In genomic region chr1:40657978-40658496, GRCm38 (mm10) we compare ENCODE assay signal across 9 mouse cellular contexts. TPM values are rescaled to one million over a fixed set of nuclear protein-coding genes. Genes with fewer than 3 reads are reported as not detected.
A peak's percentile ranks its signal among the peaks of the same experiment; 100 is the strongest.
DNase-seq lines count a peak whose midpoint lies in the region; ATAC-seq lines count a peak whose summit lies in the region.
"Had no signal": no experiment of that assay in that cellular context is flagged by ENCODE, and none has a peak within 500 bp of the region (broad histone marks: within the 10 kb centered on the region; RNA-seq: fewer than 3 reads in every experiment).

No protein-coding gene starts in this region.

- H3K9me3 ChIP-seq in neural tube, embryonic 15.5 days (replicated peaks), result no peaks in the 10 kb centered on the region
- H3K9me3 ChIP-seq in kidney, embryonic 15.5 days (replicated peaks), result no peaks in the 10 kb centered on the region
- H3K9me3 ChIP-seq in limb, embryonic 11.5 days (ENCODE audit: control insufficient read depth, low read length), result no peaks in the 10 kb centered on the region

- no peak overlapping the region for H3K9ac ChIP-seq in neural tube, embryonic 15.5 days (replicated peaks)
- no peak overlapping the region for H3K9ac ChIP-seq in kidney, embryonic 15.5 days
- H3K9ac ChIP-seq in limb, embryonic 11.5 days (ENCODE audit: low read length), result no peak overlapping the region

- no peak overlapping the region for H3K4me3 ChIP-seq in neural tube, embryonic 15.5 days (replicated peaks)
- H3K4me3 ChIP-seq in kidney, embryonic 15.5 days (replicated peaks), result no peak overlapping the region
- no peak overlapping the region for H3K4me3 ChIP-seq in limb, embryonic 11.5 days (ENCODE audit: low read depth, low read length)
- H3K4me3 ChIP-seq: erythroblast, embryonic 14.5 days had no signal

- H3K4me2 ChIP-seq in neural tube, embryonic 15.5 days, result no peak overlapping the region
- H3K4me2 ChIP-seq in kidney, embryonic 15.5 days, result no peak overlapping the region
- no peak overlapping the region for H3K4me2 ChIP-seq in limb, embryonic 11.5 days (ENCODE audit: low read depth, severe bottlenecking)

- 54% methylated on average over 8 of the region's 8 CpGs for WGBS in neural tube, embryonic 15.5 days
- 39% methylated on average over 8 of the region's 8 CpGs for WGBS in kidney, embryonic 15.5 days
- WGBS in limb, embryonic 11.5 days, result 38% methylated on average over 8 of the region's 8 CpGs

- no peaks in the 10 kb centered on the region for H3K36me3 ChIP-seq in neural tube, embryonic 15.5 days
- no peaks in the 10 kb centered on the region for H3K36me3 ChIP-seq in kidney, embryonic 15.5 days
- H3K36me3 ChIP-seq in limb, embryonic 11.5 days (ENCODE audit: control insufficient read depth, insufficient read depth, low read length), result no peaks in the 10 kb centered on the region

- H3K4me1 ChIP-seq in neural tube, embryonic 15.5 days, result no peaks in the 10 kb centered on the region
- H3K4me1 ChIP-seq in kidney, embryonic 15.5 days, result peaks cover 24% of the 10 kb centered on the region
- peaks cover 2% of the 10 kb centered on the region; the same call in 1 of the 2 replicates for H3K4me1 ChIP-seq in limb, embryonic 11.5 days (ENCODE audit: control insufficient read depth, insufficient read depth, low read length)

- H3K27me3 ChIP-seq in neural tube, embryonic 15.5 days (replicated peaks), result no peaks in the 10 kb centered on the region
- H3K27me3 ChIP-seq in kidney, embryonic 15.5 days, result no peaks in the 10 kb centered on the region
- no peaks in the 10 kb centered on the region for H3K27me3 ChIP-seq in limb, embryonic 11.5 days (ENCODE audit: control insufficient read depth, insufficient read depth, low read length)

- H3K27ac ChIP-seq in neural tube, embryonic 15.5 days (replicated peaks), result no peak overlapping the region
- H3K27ac ChIP-seq in kidney, embryonic 15.5 days, result no peak overlapping the region
- H3K27ac ChIP-seq in limb, embryonic 11.5 days (replicated peaks; ENCODE audit: low read depth, low read length), result no peak overlapping the region

- DNase-seq in neural tube, embryonic 10.5 days (ENCODE audit: extremely low spot score, low spot score), result peak; percentile 52
- peak; percentile 43 to 46 for DNase-seq in adrenal gland, adult 18-20 months (ENCODE audit: low spot score in 2 of 2)
- peak; percentile 46 to 91 for DNase-seq in frontal cortex, adult 2 months (ENCODE audit: extremely low spot score in 1 of 2, low spot score in 1 of 2)
- DNase-seq in limb, embryonic 11.5 days (ENCODE audit: low spot score), result peak; percentile 82
- peak; percentile 72 for DNase-seq in right cerebral cortex, postnatal 14 days
- DNase-seq in MN1 (ENCODE audit: low spot score), result no peak

- ATAC-seq in neural tube, embryonic 15.5 days (ENCODE audit: low FRiP score), result no peak
- ATAC-seq in kidney, embryonic 15.5 days (replicated peaks; ENCODE audit: low FRiP score), result peak; percentile 70; the same call in 1 of the 2 replicates
- ATAC-seq in limb, embryonic 11.5 days (ENCODE audit: insufficient number of reproducible peaks, low FRiP score, low TSS enrichment, low read depth), result no peak

RNA-seq across cellular contexts. Expression of gene Slc9a2, which starts 22.3 kb away (rescaled TPM):
- 0.26 and 0.68 TPM in 2 replicates for polyA plus RNA-seq in neural tube, embryonic 15.5 days (2015; fragmentation: Nextera tagmentation; extraction: Ambion mirVana)
- under 1 TPM; 0.16 to 0.27 TPM for total RNA-seq in adrenal gland, adult 18-20 months (2021)
- polyA plus RNA-seq in frontal cortex, adult 2 months (2012; rRNA removed), result 3.8 and 4.9 TPM in 2 replicates
- 1.7 and 2.0 TPM in 2 replicates for polyA plus RNA-seq in kidney, embryonic 15.5 days (2015; fragmentation: Nextera tagmentation; extraction: Ambion mirVana)
- polyA plus RNA-seq in limb, embryonic 11.5 days (2014; fragmentation: Nextera tagmentation; extraction: Ambion mirVana), result 0.07 TPM in 2 replicates
- polyA plus RNA-seq: erythroblast, embryonic 14.5 days had no signal
